Mouse (Mus musculus): ENCODE measurements around the gene Rest. TPM values are rescaled to one million over a fixed set of nuclear protein-coding genes. Genes with fewer than 3 reads are reported as not detected.

Rest gene
- polyA plus RNA-seq, 1 experiment: 0.09 TPM

DNA sequence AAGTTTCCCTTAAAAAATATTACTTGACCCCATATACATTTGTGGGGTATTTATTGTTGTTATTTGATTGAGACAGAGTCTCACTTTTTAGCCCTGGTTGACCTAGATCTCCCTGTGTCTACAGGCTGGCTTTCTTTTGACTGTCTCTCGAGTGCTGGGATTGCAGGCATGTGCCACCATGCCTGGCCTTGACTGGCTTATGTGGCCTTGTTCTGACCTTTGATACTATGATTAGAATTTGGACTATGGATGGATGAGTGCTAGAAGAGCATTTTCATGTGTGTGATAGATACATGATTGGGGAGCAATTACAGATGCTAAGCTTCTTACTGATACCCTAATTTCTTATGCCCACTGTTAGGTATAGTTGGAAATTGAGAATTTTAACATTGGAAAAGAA lies 59.6 kb downstream of the Rest start:
- no peak overlapping the region for H3K4me3 ChIP-seq (replicated peaks)
- no peaks in the 10 kb centered on the region for H3K27me3 ChIP-seq (ENCODE audit: control insufficient read depth)
- peaks cover 98% of the 10 kb centered on the region for H3K36me3 ChIP-seq (ENCODE audit: control insufficient read depth)
- TF ChIP-seq TAL1 (IDR thresholded peaks at IDR 0.05; ENCODE audit: low read length) (no peak), GATA1 (IDR thresholded peaks at IDR 0.05; ENCODE audit: low read length) (no peak)
- no peaks in the 10 kb centered on the region for H3K9me3 ChIP-seq (ENCODE audit: control insufficient read depth, low read length)
- H3K4me1 ChIP-seq (ENCODE audit: control insufficient read depth): no peaks in the 10 kb centered on the region

DNA sequence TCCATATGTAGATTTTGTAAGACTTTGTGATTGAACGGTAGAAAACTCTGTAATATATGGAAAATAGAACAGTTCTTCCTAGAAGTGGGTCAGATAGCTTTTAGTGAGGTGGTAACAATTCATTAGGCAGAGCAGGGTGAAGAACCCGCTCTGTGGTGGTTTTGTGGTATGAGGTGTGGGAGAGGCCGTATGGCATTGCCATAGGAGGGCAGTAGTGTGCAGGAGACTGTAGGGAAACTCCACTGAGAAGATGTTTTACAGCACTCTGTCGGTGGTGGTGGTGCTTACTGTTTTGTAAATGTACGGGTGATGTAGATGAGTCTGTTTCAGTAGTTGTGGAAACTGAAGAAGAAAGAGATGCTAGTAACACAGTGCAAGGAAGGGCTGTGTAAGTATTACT lies 64.9 kb downstream of the Rest start:
- Histone ChIP-seq H3K4me1 (ENCODE audit: control insufficient read depth) (no peaks in the 10 kb centered on the region), H3K4me3 (replicated peaks) (no peak overlapping the region), H3K9me3 (ENCODE audit: control insufficient read depth, low read length) (no peaks in the 10 kb centered on the region), H3K27me3 (ENCODE audit: control insufficient read depth) (no peaks in the 10 kb centered on the region), H3K36me3 (ENCODE audit: control insufficient read depth) (peaks cover 98% of the 10 kb centered on the region)
- TF ChIP-seq GATA1 (IDR thresholded peaks at IDR 0.05; ENCODE audit: low read length): no peak
- no peak for TF ChIP-seq TAL1 (IDR thresholded peaks at IDR 0.05; ENCODE audit: low read length)

Other genes starting within 250 kb of the Rest start
- 0.03 TPM in 1 of 2 replicates, not detected in the other for gene Thegl, start 249.5 kb upstream of the Rest start, polyA plus RNA-seq (2012)
- gene Hopx, start 150.4 kb upstream of the Rest start, polyA plus RNA-seq (2012): 0.51 and 0.78 TPM in 2 replicates
- gene Spink2, start 54.0 kb upstream of the Rest start, polyA plus RNA-seq (2012): not detected in 2 replicates
- 1.1 and 1.3 TPM in 2 replicates for gene Noa1, start 44.6 kb downstream of the Rest start, polyA plus RNA-seq (2012)
- gene Polr2b, start 44.7 kb downstream of the Rest start, polyA plus RNA-seq (2012): 0.24 and 0.27 TPM in 2 replicates
- gene Igfbp7, start 142.6 kb downstream of the Rest start, polyA plus RNA-seq (2012): 0.20 and 0.21 TPM in 2 replicates